Mouse (Mus musculus): ENCODE results near the gene Ankub1. TPM values are rescaled to one million over a fixed set of nuclear protein-coding genes. Genes with fewer than 3 reads are reported as not detected.

The Ankub1 gene
- polyA plus RNA-seq, 1 experiment from 2014 or later: 0.14 TPM

GRCm38 (mm10) chr3:57625275-57625997 is 67.2 kb downstream of the Ankub1 start:
- WGBS: 24% methylated on average over 21 of the region's 21 CpGs
- Histone ChIP-seq H3K27ac (replicated peaks; ENCODE audit: low read depth, low read length) (peak overlapping the region; percentile 54; the same call in 1 of the 2 replicates), H3K27me3 (replicated peaks; ENCODE audit: control insufficient read depth, insufficient read depth, low read length) (no peaks in the 10 kb centered on the region), H3K9me3 (ENCODE audit: control insufficient read depth, low read length) (no peaks in the 10 kb centered on the region), H3K36me3 (ENCODE audit: control insufficient read depth, insufficient read depth, low read length) (no peaks in the 10 kb centered on the region), H3K9ac (ENCODE audit: low read depth, low read length) (peak overlapping the region; percentile 51), H3K4me2 (ENCODE audit: low read depth, low read length) (peak overlapping the region; percentile 59), H3K4me3 (ENCODE audit: low read depth, low read length) (peak overlapping the region; percentile 35), H3K4me1 (ENCODE audit: control insufficient read depth, insufficient read depth, low read length) (no peaks in the 10 kb centered on the region)
- DNase-seq (ENCODE audit: low spot score) (peak; percentile 95), ATAC-seq (ENCODE audit: low read depth) (peak; percentile 72)

- Histone ChIP-seq H3K27me3 (replicated peaks; ENCODE audit: control insufficient read depth, insufficient read depth, low read length) (no peaks in the 10 kb centered on the region), H3K4me1 (ENCODE audit: control insufficient read depth, insufficient read depth, low read length) (no peaks in the 10 kb centered on the region), H3K4me3 (ENCODE audit: low read depth, low read length) (no peak overlapping the region), H3K4me2 (ENCODE audit: low read depth, low read length) (no peak overlapping the region), H3K36me3 (ENCODE audit: control insufficient read depth, insufficient read depth, low read length) (no peaks in the 10 kb centered on the region), H3K9ac (ENCODE audit: low read depth, low read length) (no peak overlapping the region), H3K9me3 (ENCODE audit: control insufficient read depth, low read length) (no peaks in the 10 kb centered on the region), H3K27ac (replicated peaks; ENCODE audit: low read depth, low read length) (no peak overlapping the region)
- ATAC-seq (ENCODE audit: low read depth) (no peak), DNase-seq (ENCODE audit: low spot score) (no peak)
- WGBS: 78% methylated on average over 4 of the region's 4 CpGs
Observed at GRCm38 (mm10) chr3:57619718-57620117, 72.9 kb downstream of the Ankub1 start.

- ATAC-seq (ENCODE audit: low read depth): no peak
Observed at GRCm38 (mm10) chr3:57615652-57616051, 76.9 kb downstream of the Ankub1 start.

GRCm38 (mm10) chr3:57612430-57612997 is 80.1 kb downstream of the Ankub1 start:
- no peaks in the 10 kb centered on the region for H3K27me3 ChIP-seq (replicated peaks; ENCODE audit: control insufficient read depth, insufficient read depth, low read length)
- H3K9ac ChIP-seq (ENCODE audit: low read depth, low read length): no peak overlapping the region
- ATAC-seq (ENCODE audit: low read depth): no peak
- no peaks in the 10 kb centered on the region for H3K4me1 ChIP-seq (ENCODE audit: control insufficient read depth, insufficient read depth, low read length)
- WGBS: 67% methylated on average over 3 of the region's 3 CpGs
- H3K4me3 ChIP-seq (ENCODE audit: low read depth, low read length): no peak overlapping the region
- H3K4me2 ChIP-seq (ENCODE audit: low read depth, low read length): no peak overlapping the region
- no peaks in the 10 kb centered on the region for H3K36me3 ChIP-seq (ENCODE audit: control insufficient read depth, insufficient read depth, low read length)
- H3K9me3 ChIP-seq (ENCODE audit: control insufficient read depth, low read length): no peaks in the 10 kb centered on the region
- DNase-seq (ENCODE audit: low spot score): no peak
- H3K27ac ChIP-seq (replicated peaks; ENCODE audit: low read depth, low read length): no peak overlapping the region

More at GRCm38 (mm10) chr3:57615652-57616051, 76.9 kb downstream of the Ankub1 start:
- WGBS: 84% methylated on average over 4 of the region's 4 CpGs
- Histone ChIP-seq H3K36me3 (ENCODE audit: control insufficient read depth, insufficient read depth, low read length) (no peaks in the 10 kb centered on the region), H3K9me3 (ENCODE audit: control insufficient read depth, low read length) (no peaks in the 10 kb centered on the region), H3K4me2 (ENCODE audit: low read depth, low read length) (no peak overlapping the region), H3K9ac (ENCODE audit: low read depth, low read length) (no peak overlapping the region), H3K4me1 (ENCODE audit: control insufficient read depth, insufficient read depth, low read length) (no peaks in the 10 kb centered on the region), H3K27ac (replicated peaks; ENCODE audit: low read depth, low read length) (no peak overlapping the region), H3K27me3 (replicated peaks; ENCODE audit: control insufficient read depth, insufficient read depth, low read length) (no peaks in the 10 kb centered on the region), H3K4me3 (ENCODE audit: low read depth, low read length) (no peak overlapping the region)
- no peak for DNase-seq (ENCODE audit: low spot score)

- DNase-seq (ENCODE audit: low spot score): no peak
- Histone ChIP-seq H3K9ac (ENCODE audit: low read depth, low read length) (no peak overlapping the region), H3K27ac (replicated peaks; ENCODE audit: low read depth, low read length) (no peak overlapping the region), H3K9me3 (ENCODE audit: control insufficient read depth, low read length) (no peaks in the 10 kb centered on the region), H3K4me1 (ENCODE audit: control insufficient read depth, insufficient read depth, low read length) (no peaks in the 10 kb centered on the region), H3K4me2 (ENCODE audit: low read depth, low read length) (no peak overlapping the region), H3K27me3 (replicated peaks; ENCODE audit: control insufficient read depth, insufficient read depth, low read length) (no peaks in the 10 kb centered on the region), H3K4me3 (ENCODE audit: low read depth, low read length) (no peak overlapping the region), H3K36me3 (ENCODE audit: control insufficient read depth, insufficient read depth, low read length) (no peaks in the 10 kb centered on the region)
- WGBS: 73% methylated on average over 7 of the region's 7 CpGs
- no peak for ATAC-seq (ENCODE audit: low read depth)
Observed at GRCm38 (mm10) chr3:57611776-57612175, 80.8 kb downstream of the Ankub1 start.

Small RNAs within 50 kb of the gene (microRNA-seq; reads per million reads assigned to microRNA genes)
- not detected for gene Mir6377 (ENCODE audit: borderline number of aligned reads)

Other genes starting within 250 kb of the Ankub1 start
- 30.2 and 30.9 TPM in 2 replicates for gene Wwtr1, start 116.9 kb downstream of the Ankub1 start, polyA plus RNA-seq (2014; fragmentation: Nextera tagmentation; extraction: Ambion mirVana)
- 81.6 and 84.7 TPM in 2 replicates for gene Commd2, start 41.1 kb downstream of the Ankub1 start, polyA plus RNA-seq (2014; fragmentation: Nextera tagmentation; extraction: Ambion mirVana)
- 90.5 and 95.1 TPM in 2 replicates for gene Rnf13, start 43.3 kb upstream of the Ankub1 start, polyA plus RNA-seq (2014; fragmentation: Nextera tagmentation; extraction: Ambion mirVana)
- 150 and 165 TPM in 2 replicates for gene Pfn2, start 155.3 kb upstream of the Ankub1 start, polyA plus RNA-seq (2014; fragmentation: Nextera tagmentation; extraction: Ambion mirVana)